Mouse (Mus musculus): ENCODE data around the gene Cldn5. TPM values are rescaled to one million over a fixed set of nuclear protein-coding genes. Genes with fewer than 3 reads are reported as not detected.

Gene Cldn5
- polyA plus RNA-seq, 1 experiment from 2014 or later = 18.4 TPM

GRCm38 (mm10) chr16:18795223-18795899, 18.7 kb downstream of the Cldn5 start:
- Histone ChIP-seq H3K27me3 (ENCODE audit: insufficient read depth, poor library complexity, severe bottlenecking) (no peaks in the 10 kb centered on the region), H3K9me3 (no peaks in the 10 kb centered on the region), H3K27ac (no peak overlapping the region), H3K36me3 (peaks cover 94% of the 10 kb centered on the region), H3K4me3 (no peak overlapping the region), H3K4me1 (no peaks in the 10 kb centered on the region)
- 90% methylated on average over 11 of the region's 11 CpGs for WGBS
- no peak for DNase-seq (ENCODE audit: low spot score)

- no peaks in the 10 kb centered on the region for H3K4me1 ChIP-seq
- H3K9me3 ChIP-seq = no peaks in the 10 kb centered on the region
- peaks cover 94% of the 10 kb centered on the region for H3K36me3 ChIP-seq
- no peak for DNase-seq (ENCODE audit: low spot score)
- H3K4me3 ChIP-seq = no peak overlapping the region
- no peaks in the 10 kb centered on the region for H3K27me3 ChIP-seq (ENCODE audit: insufficient read depth, poor library complexity, severe bottlenecking)
- WGBS = 83% methylated on average over 7 of the region's 7 CpGs
- H3K27ac ChIP-seq = no peak overlapping the region
Measured at GRCm38 (mm10) chr16:18796645-18797044, 20.0 kb downstream of the Cldn5 start.

GRCm38 (mm10) chr16:18798151-18798550, 21.5 kb downstream of the Cldn5 start:
- no peaks in the 10 kb centered on the region for H3K27me3 ChIP-seq (ENCODE audit: insufficient read depth, poor library complexity, severe bottlenecking)
- no peaks in the 10 kb centered on the region for H3K9me3 ChIP-seq
- H3K4me3 ChIP-seq = no peak overlapping the region
- H3K4me1 ChIP-seq = no peaks in the 10 kb centered on the region
- 87% methylated on average over 5 of the region's 5 CpGs for WGBS
- peaks cover 87% of the 10 kb centered on the region for H3K36me3 ChIP-seq
- H3K27ac ChIP-seq = no peak overlapping the region
- DNase-seq (ENCODE audit: low spot score) = no peak

GRCm38 (mm10) chr16:18798841-18799240, 22.2 kb downstream of the Cldn5 start:
- Histone ChIP-seq H3K4me3 (no peak overlapping the region), H3K27me3 (ENCODE audit: insufficient read depth, poor library complexity, severe bottlenecking) (no peaks in the 10 kb centered on the region), H3K9me3 (no peaks in the 10 kb centered on the region), H3K36me3 (peaks cover 83% of the 10 kb centered on the region), H3K27ac (no peak overlapping the region), H3K4me1 (no peaks in the 10 kb centered on the region)
- 73% methylated on average over 2 of the region's 2 CpGs for WGBS
- DNase-seq (ENCODE audit: low spot score) = no peak

GRCm38 (mm10) chr16:18805746-18806145, 29.1 kb downstream of the Cldn5 start:
- Histone ChIP-seq H3K27ac (no peak overlapping the region), H3K9me3 (no peaks in the 10 kb centered on the region), H3K4me3 (no peak overlapping the region), H3K36me3 (peaks cover 76% of the 10 kb centered on the region), H3K4me1 (peaks cover 2% of the 10 kb centered on the region; the same call in 1 of the 2 replicates), H3K27me3 (ENCODE audit: insufficient read depth, poor library complexity, severe bottlenecking) (no peaks in the 10 kb centered on the region)
- 94% methylated on average over 2 of the region's 2 CpGs for WGBS
- DNase-seq (ENCODE audit: low spot score) = no peak

GRCm38 (mm10) chr16:18809001-18809400, 32.4 kb downstream of the Cldn5 start:
- no peaks in the 10 kb centered on the region for H3K27me3 ChIP-seq (ENCODE audit: insufficient read depth, poor library complexity, severe bottlenecking)
- H3K27ac ChIP-seq = no peak overlapping the region
- WGBS = 94% methylated on average over 5 of the region's 5 CpGs
- peaks cover 14% of the 10 kb centered on the region for H3K4me1 ChIP-seq
- H3K4me3 ChIP-seq = no peak overlapping the region
- no peaks in the 10 kb centered on the region for H3K9me3 ChIP-seq
- H3K36me3 ChIP-seq = peaks cover 58% of the 10 kb centered on the region
- DNase-seq (ENCODE audit: low spot score) = no peak

- WGBS = 6% methylated on average over 5 of the region's 5 CpGs
- Histone ChIP-seq H3K27ac (peak overlapping the region; percentile 89), H3K36me3 (peaks cover 56% of the 10 kb centered on the region), H3K4me3 (peak overlapping the region; percentile 85), H3K4me1 (peaks cover 14% of the 10 kb centered on the region), H3K27me3 (ENCODE audit: insufficient read depth, poor library complexity, severe bottlenecking) (no peaks in the 10 kb centered on the region), H3K9me3 (no peaks in the 10 kb centered on the region)
- no peak for DNase-seq (ENCODE audit: low spot score)
Measured at GRCm38 (mm10) chr16:18811032-18811431, 34.4 kb downstream of the Cldn5 start.

GRCm38 (mm10) chr16:18811468-18812384, 35.1 kb downstream of the Cldn5 start, which contains the start of the genes Ufd1 and Cdc45:
TSS of gene Ufd1 (plus strand) at chr16:18811779.
TSS of gene Cdc45 (minus strand) at chr16:18811987.
- Histone ChIP-seq H3K9me3 (no peaks in the 10 kb centered on the region), H3K27ac (peak within 1 kb of the TSS; percentile 89), H3K4me1 (peaks cover 14% of the 10 kb centered on the region), H3K4me3 (peak within 1 kb of the TSS; percentile 85), H3K27me3 (ENCODE audit: insufficient read depth, poor library complexity, severe bottlenecking) (no peaks in the 10 kb centered on the region), H3K36me3 (peaks cover 56% of the 10 kb centered on the region)
- DNase-seq (ENCODE audit: low spot score) = peak; percentile 96
- WGBS = under 1% methylated on average over 42 of the region's 42 CpGs

GRCm38 (mm10) chr16:18812385-18812910, 35.8 kb downstream of the Cldn5 start:
- peak overlapping the region; percentile 89 for H3K27ac ChIP-seq
- H3K27me3 ChIP-seq (ENCODE audit: insufficient read depth, poor library complexity, severe bottlenecking) = no peaks in the 10 kb centered on the region
- peaks cover 56% of the 10 kb centered on the region for H3K36me3 ChIP-seq
- peaks cover 14% of the 10 kb centered on the region for H3K4me1 ChIP-seq
- DNase-seq (ENCODE audit: low spot score) = no peak
- H3K9me3 ChIP-seq = no peaks in the 10 kb centered on the region
- peak overlapping the region; percentile 85 for H3K4me3 ChIP-seq
- WGBS = 1% methylated on average over 31 of the region's 31 CpGs

- 79% methylated on average over 1 of the region's 1 CpGs for WGBS
- no peak for DNase-seq (ENCODE audit: low spot score)
- no peaks in the 10 kb centered on the region for H3K27me3 ChIP-seq (ENCODE audit: insufficient read depth, poor library complexity, severe bottlenecking)
- peaks cover 98% of the 10 kb centered on the region for H3K36me3 ChIP-seq
- H3K4me1 ChIP-seq = no peaks in the 10 kb centered on the region
- no peak overlapping the region for H3K4me3 ChIP-seq
- H3K27ac ChIP-seq = no peak overlapping the region
- no peaks in the 10 kb centered on the region for H3K9me3 ChIP-seq
Measured at GRCm38 (mm10) chr16:18822356-18822755, 45.7 kb downstream of the Cldn5 start.

GRCm38 (mm10) chr16:18822925-18823324, 46.3 kb downstream of the Cldn5 start:
- 80% methylated on average over 4 of the region's 4 CpGs for WGBS

More at GRCm38 (mm10) chr16:18822925-18823324, 46.3 kb downstream of the Cldn5 start:
- Histone ChIP-seq H3K4me3 (no peak overlapping the region), H3K27me3 (ENCODE audit: insufficient read depth, poor library complexity, severe bottlenecking) (no peaks in the 10 kb centered on the region), H3K27ac (no peak overlapping the region), H3K9me3 (no peaks in the 10 kb centered on the region), H3K36me3 (peaks cover 98% of the 10 kb centered on the region), H3K4me1 (no peaks in the 10 kb centered on the region)
- no peak for DNase-seq (ENCODE audit: low spot score)

Data from heart, embryonic 10.5 days (tissue).